Mouse (Mus musculus) heart, postnatal 0 days (tissue): ENCODE measurements around the gene Rpl22. TPM values are rescaled to one million over a fixed set of nuclear protein-coding genes. Genes with fewer than 3 reads are reported as not detected.

Source experiments
- ATAC-seq: fragments of 200-750 bp; cut with Nextera tagmentation; 2 replicates; pipeline ENCODE4 v1.8.0; 2017; ENCODE audit warnings: low read depth, moderate number of reproducible peaks, moderate library complexity; ENCODE audit not compliant: insufficient read depth
- DNase-seq: peaks from one replicate; pipeline ENCODE4 v3.0.0-alpha.2; 2016; ENCODE audit warnings: low spot score
- H3K27ac ChIP-seq: fragments of 300-500 bp; sonication (generic); 2 replicates; pipeline ENCODE4 v1.5.1; 2014; ENCODE audit warnings: low read depth, mild to moderate bottlenecking
- H3K27me3 ChIP-seq: fragments of 300-500 bp; sonication (generic); 2 replicates; pipeline ENCODE4 v1.6.1; 2014; ENCODE audit warnings: low read length, mixed read lengths; ENCODE audit not compliant: control insufficient read depth, insufficient read depth
- H3K36me3 ChIP-seq: fragments of 300-500 bp; sonication (generic); replicated peaks from 2 replicates; pipeline ENCODE4 v1.6.1; 2014; ENCODE audit warnings: low read length, mixed read lengths; ENCODE audit not compliant: control insufficient read depth, insufficient read depth
- H3K4me1 ChIP-seq: fragments of 300-500 bp; sonication (generic); 2 replicates; pipeline ENCODE4 v1.6.1; 2014; ENCODE audit warnings: antibody characterized with exemption; ENCODE audit not compliant: control insufficient read depth, insufficient read depth
- H3K4me2 ChIP-seq: fragments of 300-500 bp; sonication (generic); 2 replicates; pipeline ENCODE4 v1.6.1; 2014; ENCODE audit warnings: low read depth, mild to moderate bottlenecking, low read length, moderate library complexity
- H3K4me3 ChIP-seq: fragments of 300-500 bp; sonication (generic); 2 replicates; pipeline ENCODE4 v1.5.1; 2014; ENCODE audit warnings: low read depth, low read length
- H3K9ac ChIP-seq: fragments of 300-500 bp; sonication (generic); replicated peaks from 2 replicates; pipeline ENCODE4 v1.6.1; 2014; ENCODE audit warnings: low read depth, low read length, mixed read lengths
- H3K9me3 ChIP-seq: fragments of 300-500 bp; sonication (generic); replicated peaks from 2 replicates; pipeline ENCODE4 v1.6.1; 2016; ENCODE audit warnings: low read length; ENCODE audit not compliant: control insufficient read depth
- CTCF ChIP-seq: IDR thresholded peaks from 2 replicates; pipeline ENCODE4 v1.5.1; 2016; ENCODE audit warnings: antibody characterized with exemption, control low read depth, low read depth
- EP300 ChIP-seq: IDR thresholded peaks from 2 replicates; pipeline ENCODE4 v1.6.1; 2016; ENCODE audit warnings: antibody characterized with exemption, low read depth
- WGBS: fragments of 180-500 bp; shearing (Covaris S2); extraction: QIAGEN DNeasy Blood & Tissue Kit; methylation state at CpG from one replicate; pipeline ENCODE4 v1.1.7; 2014; 5-methylcytosine and 5-hydroxymethylcytosine counted together
- polyA plus RNA-seq: library from polyadenylated mRNA; unstranded; fragments of >200 nt; fragmentation: Nextera tagmentation; extraction: Ambion mirVana; gene quantifications from 2 replicates; pipeline ENCODE4 v1.2.1, GENCODE M21; 2015
- total RNA-seq: library from RNA; depleted of rRNA; stranded (reverse); fragments of >200 nt; gene quantifications from 2 replicates; pipeline ENCODE4 v1.2.3, GENCODE M21; 2014; ENCODE audit warnings: low replicate concordance

Gene Rpl22
- total and polyA plus RNA-seq, 2 experiments from 2014 or later: 118 to 224 TPM

DNA sequence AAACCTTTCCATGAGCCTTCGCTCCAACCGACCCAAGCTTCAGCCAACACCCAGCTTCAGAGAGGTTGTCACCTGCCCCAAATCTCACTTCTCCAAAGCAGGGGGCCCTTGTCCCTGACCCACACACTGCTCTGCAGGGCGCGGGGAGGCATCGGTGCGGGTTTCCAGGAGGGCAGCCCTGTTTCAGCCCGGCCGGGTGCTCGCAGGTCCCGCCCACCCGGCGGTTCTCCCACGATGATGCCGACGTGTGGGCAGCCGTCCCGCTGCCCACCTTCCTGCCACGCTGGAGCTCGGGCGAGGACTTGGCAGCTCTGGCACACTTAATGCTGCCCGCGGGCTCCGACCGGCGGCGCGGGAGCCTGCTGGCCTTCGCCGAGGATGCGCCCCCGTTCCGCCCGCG is 42.8 kb upstream of the Rpl22 start:
- H3K27me3 ChIP-seq: peaks cover 57% of the 10 kb centered on the region
- WGBS: 18% methylated on average over 34 of the region's 34 CpGs
- no peaks in the 10 kb centered on the region for H3K4me1 ChIP-seq
- H3K36me3 ChIP-seq: no peaks in the 10 kb centered on the region
- peak overlapping the region; percentile 44 for H3K4me2 ChIP-seq
- H3K27ac ChIP-seq: no peak overlapping the region
- ATAC-seq (peak; percentile 0; the same call in 1 of the 2 replicates), DNase-seq (no peak)
- H3K9me3 ChIP-seq: no peaks in the 10 kb centered on the region
- no peak overlapping the region for H3K9ac ChIP-seq
- TF ChIP-seq CTCF (no peak), EP300 (no peak)
- peak overlapping the region; percentile 8; the same call in 1 of the 2 replicates for H3K4me3 ChIP-seq

DNA sequence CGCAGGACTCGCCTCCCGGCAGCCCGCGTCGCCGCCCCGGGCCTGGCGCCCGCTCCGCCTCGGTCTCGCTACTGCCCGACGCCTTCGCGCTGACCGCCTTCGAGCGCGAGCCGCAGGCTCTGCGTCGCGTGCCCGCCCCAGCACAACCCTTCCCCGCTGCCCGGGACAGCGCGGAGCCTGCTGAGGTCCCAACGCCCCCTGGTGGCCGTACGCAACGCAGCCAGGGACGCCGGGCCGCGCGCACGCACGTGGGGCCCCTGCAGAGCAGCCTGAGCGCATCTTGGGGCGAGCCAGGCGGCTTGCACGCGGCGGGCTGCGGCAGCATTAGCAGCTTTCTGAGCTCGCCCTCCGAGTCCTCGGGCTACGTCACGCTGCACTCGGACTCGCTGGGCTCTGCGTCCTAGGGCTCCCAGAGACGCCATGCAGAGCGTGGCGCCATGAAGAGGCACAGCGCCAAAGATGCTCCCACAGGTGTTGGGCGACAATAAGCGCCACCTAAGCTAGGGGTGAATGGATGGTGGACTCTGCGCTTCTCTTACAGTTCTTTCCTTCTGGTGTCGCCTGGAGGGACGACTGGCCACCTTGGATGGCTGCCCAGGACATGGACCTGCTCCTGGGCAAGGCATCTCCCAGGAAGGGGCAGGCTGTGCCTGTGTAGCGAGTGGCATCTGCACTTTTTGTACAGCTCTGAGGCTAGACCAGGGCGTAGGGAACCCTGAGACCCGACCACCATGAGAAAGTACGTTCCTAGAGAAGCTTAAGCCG is 42.2 kb upstream of the Rpl22 start:
- peak; percentile 70 for DNase-seq
- H3K9me3 ChIP-seq: no peaks in the 10 kb centered on the region
- peak; percentile 84 for ATAC-seq
- peak overlapping the region; percentile 8; the same call in 1 of the 2 replicates for H3K4me3 ChIP-seq
- H3K27ac ChIP-seq: no peak overlapping the region
- 9% methylated on average over 55 of the region's 70 CpGs for WGBS
- H3K4me1 ChIP-seq: no peaks in the 10 kb centered on the region
- H3K27me3 ChIP-seq: peaks cover 64% of the 10 kb centered on the region
- peak; percentile 90 for TF ChIP-seq CTCF
- no peak for TF ChIP-seq EP300
- no peak overlapping the region for H3K9ac ChIP-seq
- peak overlapping the region; percentile 44 for H3K4me2 ChIP-seq
- H3K36me3 ChIP-seq: no peaks in the 10 kb centered on the region

DNA sequence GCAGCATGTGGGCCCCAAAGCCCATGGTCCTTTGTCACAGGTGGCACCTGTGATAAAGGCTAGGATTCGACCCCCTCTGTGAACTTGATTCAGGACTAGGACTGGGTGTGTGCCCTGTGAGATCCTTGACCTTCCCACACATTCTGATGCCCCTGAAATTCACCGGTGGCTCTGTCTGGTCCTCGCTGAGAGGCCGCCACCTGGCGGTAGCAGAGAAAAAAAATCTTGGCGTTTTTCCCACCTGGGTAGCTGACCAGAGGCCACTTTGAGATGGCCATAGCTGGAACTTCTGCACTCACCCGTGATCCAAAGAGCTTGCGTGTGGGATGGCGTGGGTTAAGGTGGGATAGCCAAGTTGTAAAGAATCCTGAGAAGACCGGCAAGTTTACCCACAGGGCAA is 40.0 kb upstream of the Rpl22 start:
- WGBS: 3% methylated on average over 10 of the region's 10 CpGs
- ATAC-seq (peak; percentile 21; the same call in 1 of the 2 replicates), DNase-seq (peak; percentile 64)
- H3K27ac ChIP-seq: no peak overlapping the region
- H3K9me3 ChIP-seq: no peaks in the 10 kb centered on the region
- no peak overlapping the region for H3K4me2 ChIP-seq
- no peaks in the 10 kb centered on the region for H3K36me3 ChIP-seq
- no peak overlapping the region for H3K4me3 ChIP-seq
- H3K27me3 ChIP-seq: peaks cover 78% of the 10 kb centered on the region
- H3K4me1 ChIP-seq: 0 out of 2 replicates have a peak, but pooled peaks cover 2% of the 10 kb centered on the region
- no peak overlapping the region for H3K9ac ChIP-seq
- TF ChIP-seq CTCF: peak; percentile 72
- TF ChIP-seq EP300: no peak

DNA sequence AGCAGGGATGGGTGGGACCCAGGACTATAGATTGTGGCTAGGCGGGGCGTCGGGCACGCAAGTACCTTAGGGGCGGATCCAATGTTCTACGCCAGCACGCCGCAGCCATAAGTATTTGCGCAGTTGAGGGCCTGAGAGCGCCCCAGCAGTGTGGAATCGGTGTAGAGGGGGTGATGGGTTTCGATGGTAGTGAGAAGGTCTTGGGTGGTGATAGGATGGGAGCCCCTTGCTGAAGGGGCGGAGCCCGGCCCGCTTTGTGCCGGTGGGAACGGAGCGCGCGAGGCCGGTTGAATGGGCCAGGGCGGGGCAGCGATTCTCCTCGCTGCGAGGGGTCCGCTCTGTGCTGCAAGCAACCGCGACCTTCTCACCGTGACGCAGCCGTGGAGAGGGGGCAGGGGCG is 39.4 kb upstream of the Rpl22 start:
- no peak for ATAC-seq
- no peak overlapping the region for H3K4me2 ChIP-seq
- DNase-seq: no peak
- no peaks in the 10 kb centered on the region for H3K9me3 ChIP-seq
- 0 out of 2 replicates have a peak, but pooled peaks cover 4% of the 10 kb centered on the region for H3K4me1 ChIP-seq
- H3K9ac ChIP-seq: no peak overlapping the region
- no peak overlapping the region for H3K4me3 ChIP-seq
- H3K27ac ChIP-seq: no peak overlapping the region
- H3K36me3 ChIP-seq: no peaks in the 10 kb centered on the region
- TF ChIP-seq CTCF (no peak), EP300 (no peak)
- peaks cover 85% of the 10 kb centered on the region for H3K27me3 ChIP-seq
- WGBS: 6% methylated on average over 30 of the region's 32 CpGs

DNA sequence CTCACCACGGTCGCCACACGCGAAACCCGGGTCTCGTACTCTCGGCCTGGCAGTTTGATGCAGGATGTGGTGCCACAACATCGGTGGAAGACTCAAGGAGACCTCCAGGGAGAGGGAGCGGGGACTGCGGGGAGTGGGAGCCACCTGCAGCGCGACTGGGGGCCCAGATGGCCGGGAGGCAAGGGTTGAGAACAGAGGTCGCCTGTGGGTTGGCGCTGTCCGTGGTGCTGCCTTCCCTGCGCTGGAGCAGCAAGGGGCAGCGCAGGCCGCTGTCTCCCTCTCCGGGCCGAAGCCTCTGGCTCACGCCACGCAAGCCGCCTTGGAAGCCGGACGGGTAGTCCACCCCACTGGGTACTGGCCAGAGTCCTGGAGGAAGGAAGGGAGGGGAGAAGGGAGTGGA is 38.7 kb upstream of the Rpl22 start:
- H3K9ac ChIP-seq: no peak overlapping the region
- DNase-seq: peak; percentile 46
- no peak overlapping the region for H3K4me2 ChIP-seq
- no peak overlapping the region for H3K27ac ChIP-seq
- H3K27me3 ChIP-seq: peaks cover 86% of the 10 kb centered on the region
- H3K36me3 ChIP-seq: no peaks in the 10 kb centered on the region
- TF ChIP-seq EP300: no peak
- TF ChIP-seq CTCF: 0 out of 2 replicates have a peak, but pooled peaks have one; percentile 4
- no peaks in the 10 kb centered on the region for H3K9me3 ChIP-seq
- no peak overlapping the region for H3K4me3 ChIP-seq
- 10% methylated on average over 20 of the region's 26 CpGs for WGBS
- 0 out of 2 replicates have a peak, but pooled peaks cover 4% of the 10 kb centered on the region for H3K4me1 ChIP-seq
- ATAC-seq: peak; percentile 32
